Mouse (Mus musculus): ENCODE measurements at regions not wholly inside any gene's neighbourhood (a gene's known extent, or its start where the extent isn't known, plus 50 kb on each side); places are given as distances from the start of the nearest gene placed in this dataset.

DNA sequence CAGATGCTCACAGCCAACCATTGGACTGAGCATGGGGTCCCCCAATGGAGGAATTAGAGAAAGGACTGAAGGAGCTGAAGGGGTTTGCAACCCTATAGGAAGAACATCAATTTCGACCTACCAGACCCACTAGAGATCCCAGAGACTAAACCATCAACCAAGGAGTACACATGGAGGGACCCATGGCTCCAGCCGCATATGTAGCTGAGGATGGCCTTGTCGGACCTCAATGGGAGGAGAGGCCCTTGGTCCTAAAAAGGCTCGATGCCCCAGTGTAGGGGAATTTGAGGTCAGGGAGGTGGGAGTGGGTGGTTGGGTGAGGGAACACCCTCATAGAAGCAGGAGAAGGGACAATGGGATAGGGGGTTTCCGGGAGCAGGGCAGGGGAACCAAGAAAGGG is 180.6 kb downstream of the Qdpr start:
- no peak for DNase-seq

GRCm38 (mm10) chr5:45266914-45267313 is 183.1 kb downstream of the Qdpr start:
- DNase-seq, result peak; percentile 56

DNA sequence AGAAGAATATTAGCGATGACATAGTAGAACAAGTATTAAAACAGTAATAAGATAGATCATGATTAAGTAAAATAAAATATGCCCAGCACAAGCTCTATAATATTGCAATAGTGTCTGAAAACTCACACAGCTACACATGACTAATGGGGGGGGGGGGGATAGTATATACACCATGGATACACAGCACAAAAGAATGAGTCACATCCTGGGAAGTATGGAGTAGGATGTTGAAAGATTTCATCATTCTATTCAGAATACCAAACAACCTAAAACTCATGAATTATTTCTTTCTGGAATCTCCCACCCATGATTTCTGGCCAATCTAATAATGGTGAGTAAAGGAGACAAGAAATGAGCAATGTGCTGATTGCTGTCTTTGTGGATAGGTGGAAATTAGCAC is 191.6 kb downstream of the Qdpr start:
- no peak for DNase-seq

GRCm38 (mm10) chr5:45256256-45256999 is 193.6 kb downstream of the Qdpr start:
- no peak for DNase-seq

GRCm38 (mm10) chr5:45231856-45232255 is 218.2 kb downstream of the Qdpr start:
- DNase-seq, result no peak

- no peak for DNase-seq
Measured at GRCm38 (mm10) chr5:45230097-45230496, 219.9 kb downstream of the Qdpr start.

- DNase-seq, result no peak
Measured at GRCm38 (mm10) chr5:45229477-45229876, 220.6 kb downstream of the Qdpr start.

DNA sequence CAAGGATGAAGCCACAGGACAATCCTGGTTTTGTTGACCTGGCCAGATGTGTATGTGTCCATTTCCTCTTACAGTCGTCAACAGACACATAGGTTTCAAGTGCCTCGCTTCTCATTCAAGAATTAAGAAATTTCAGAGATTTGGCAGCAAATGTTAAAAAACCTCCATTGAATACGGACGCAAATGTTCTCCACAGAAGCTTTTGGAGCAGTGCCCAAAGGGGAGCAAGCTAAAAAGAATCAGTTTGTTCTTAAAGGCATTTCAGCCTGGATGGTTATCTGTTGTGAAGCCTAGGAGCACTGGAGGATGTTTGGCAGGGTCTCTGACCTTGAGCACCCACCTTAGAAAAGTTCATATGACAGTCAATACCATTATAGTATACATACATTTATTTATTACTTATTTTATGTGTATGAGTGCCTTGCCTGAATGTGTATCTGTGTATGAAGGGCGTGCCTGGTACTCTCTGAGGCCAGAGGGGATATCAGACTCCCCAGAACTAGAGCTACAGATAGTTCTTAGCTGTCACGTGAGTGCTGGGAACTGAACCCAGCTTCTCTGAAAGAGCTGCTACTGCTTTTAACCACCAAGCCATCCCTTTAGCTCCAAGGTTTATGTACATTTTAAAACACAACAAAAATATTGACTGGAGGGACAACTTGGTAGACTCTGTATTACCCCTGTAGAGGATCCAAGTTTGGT is 221.7 kb downstream of the Qdpr start:
- DNase-seq, result no peak

DNA sequence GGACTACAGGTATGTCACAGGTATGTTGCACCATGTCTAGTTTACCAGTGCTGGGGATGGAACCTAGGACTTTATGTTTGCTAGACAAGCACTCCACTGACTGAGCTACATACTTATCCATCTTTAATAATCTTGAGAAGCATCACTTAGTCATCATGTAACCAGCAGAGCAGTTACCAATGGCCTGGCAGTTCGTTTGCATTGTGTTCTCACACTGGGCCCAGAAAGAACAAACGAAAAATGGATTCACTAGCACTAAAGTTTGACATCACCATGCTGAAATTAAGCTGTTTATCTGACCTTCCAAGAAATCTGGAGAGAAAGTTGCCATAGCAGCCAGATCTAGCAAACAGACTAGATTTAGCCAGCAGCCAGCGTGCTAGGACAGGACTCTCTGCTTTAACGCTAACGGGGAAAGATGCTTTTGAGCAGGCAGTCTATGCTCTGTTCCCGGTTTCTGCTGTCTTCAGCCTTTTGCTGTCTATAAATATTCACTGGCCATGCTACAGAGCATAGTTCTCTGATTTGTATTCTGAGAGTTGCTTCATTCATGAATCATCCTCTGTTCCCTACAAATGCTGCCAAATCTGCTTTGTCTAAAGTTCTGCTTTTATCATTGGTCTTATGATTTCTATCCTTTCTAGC is 229.6 kb downstream of the Qdpr start:
- DNase-seq, result no peak

- no peak for DNase-seq
Measured at GRCm38 (mm10) chr5:45219558-45219957, 230.5 kb downstream of the Qdpr start.

GRCm38 (mm10) chr5:45219101-45219500 is 230.9 kb downstream of the Qdpr start:
- no peak for DNase-seq

DNA sequence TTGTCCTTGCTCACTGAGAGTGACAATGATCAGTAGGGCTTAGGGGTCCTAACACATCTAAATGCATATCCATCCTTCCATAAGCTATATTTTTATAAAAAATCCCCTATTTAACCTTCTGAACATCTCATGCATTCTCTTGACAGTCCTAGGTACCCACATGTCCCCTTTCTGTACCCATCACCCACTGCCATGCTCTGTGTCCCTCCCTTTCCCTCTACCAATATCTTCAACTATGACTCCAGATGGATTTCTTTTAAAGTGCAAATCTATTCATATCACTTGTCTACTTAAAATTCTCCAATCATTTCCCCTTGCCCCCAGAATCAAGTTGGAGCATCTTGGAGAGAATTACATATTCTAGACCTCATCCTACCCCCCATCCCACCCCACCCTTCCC is 235.6 kb downstream of the Qdpr start:
- no peak for DNase-seq

DNA sequence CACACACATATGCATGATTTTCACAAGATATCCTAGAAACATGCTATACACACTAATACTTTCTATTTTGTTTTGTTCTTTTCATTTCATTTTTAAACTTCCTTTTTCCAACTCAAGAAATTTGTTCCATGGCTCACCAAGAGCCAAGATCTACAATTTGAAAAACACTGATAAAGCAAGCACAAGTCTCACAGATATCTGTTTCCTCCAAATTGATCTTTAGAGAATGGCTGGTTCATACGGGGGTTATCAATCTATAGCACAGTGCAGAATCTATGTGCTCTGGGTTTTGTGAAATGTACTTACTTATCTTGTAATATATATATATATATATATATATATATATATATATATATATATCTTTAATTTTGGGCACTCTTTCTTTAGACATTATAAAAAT is 251.6 kb downstream of the Qdpr start:
- no peak for DNase-seq

GRCm38 (mm10) chr5:45196159-45196558 is 253.9 kb downstream of the Qdpr start:
- no peak for DNase-seq

- no peak for DNase-seq
Measured at GRCm38 (mm10) chr5:45192287-45192686, 257.7 kb downstream of the Qdpr start.

DNA sequence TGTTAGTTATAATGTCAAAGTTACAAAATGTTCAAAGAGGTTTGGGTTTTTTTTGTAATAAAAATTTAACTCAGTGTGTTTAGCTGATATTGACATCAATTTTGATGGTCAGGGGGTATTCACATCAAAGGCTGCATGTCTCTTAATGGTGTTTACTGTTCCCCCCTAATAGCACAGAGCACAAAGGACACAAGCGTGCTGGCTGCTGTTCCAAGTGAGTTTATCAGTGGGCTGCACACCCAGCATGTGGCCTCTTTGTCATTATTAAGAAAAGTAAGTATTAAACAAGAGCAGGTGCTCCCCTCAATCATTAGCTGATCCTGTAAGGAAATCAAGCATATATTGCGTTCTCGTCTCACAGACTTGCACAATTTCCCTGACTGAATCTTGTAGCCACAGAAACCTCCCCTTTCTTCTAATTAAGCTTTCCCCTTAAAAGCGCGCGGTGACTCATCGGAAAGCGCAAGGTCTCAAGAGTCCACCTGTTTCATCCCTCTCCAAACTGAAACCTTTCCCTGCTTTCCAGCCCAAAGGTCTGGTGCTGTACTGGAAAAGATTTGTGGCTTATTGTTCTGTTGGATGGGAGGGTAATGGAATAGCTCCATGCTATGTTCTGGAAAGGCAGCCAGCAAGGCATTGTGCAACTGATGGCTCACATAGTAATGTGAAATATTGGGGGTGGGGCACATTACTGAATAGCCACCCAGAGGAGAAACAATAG is 276.8 kb downstream of the Qdpr start:
- DNase-seq, result peak; percentile 45

GRCm38 (mm10) chr5:45159194-45159593 is 290.8 kb downstream of the Qdpr start:
- no peak for DNase-seq

DNA sequence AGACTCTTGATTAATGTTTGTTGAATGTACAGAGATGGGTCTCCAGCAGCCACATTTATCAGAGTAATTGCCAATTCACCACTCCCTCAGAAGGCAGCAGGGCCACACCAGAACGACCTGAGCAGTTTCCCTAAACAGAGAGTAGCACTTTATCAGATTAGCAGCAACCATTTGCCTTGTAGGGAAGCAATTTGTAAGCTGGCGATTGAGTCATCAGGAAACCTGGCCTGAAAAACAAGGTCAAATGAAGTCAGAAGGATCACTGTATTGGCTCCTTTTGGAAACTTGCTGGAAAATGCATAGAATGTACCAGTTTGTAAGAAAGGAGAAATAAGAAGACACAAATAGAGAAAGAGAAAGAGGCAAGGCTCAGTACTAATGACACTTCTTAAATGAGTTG is 295.1 kb downstream of the Qdpr start:
- no peak for DNase-seq

GRCm38 (mm10) chr5:45144186-45144585 is 305.9 kb downstream of the Qdpr start:
- DNase-seq, result no peak

- peak; percentile 16 for DNase-seq
Measured at GRCm38 (mm10) chr5:45137198-45137973, 312.6 kb downstream of the Qdpr start.

DNA sequence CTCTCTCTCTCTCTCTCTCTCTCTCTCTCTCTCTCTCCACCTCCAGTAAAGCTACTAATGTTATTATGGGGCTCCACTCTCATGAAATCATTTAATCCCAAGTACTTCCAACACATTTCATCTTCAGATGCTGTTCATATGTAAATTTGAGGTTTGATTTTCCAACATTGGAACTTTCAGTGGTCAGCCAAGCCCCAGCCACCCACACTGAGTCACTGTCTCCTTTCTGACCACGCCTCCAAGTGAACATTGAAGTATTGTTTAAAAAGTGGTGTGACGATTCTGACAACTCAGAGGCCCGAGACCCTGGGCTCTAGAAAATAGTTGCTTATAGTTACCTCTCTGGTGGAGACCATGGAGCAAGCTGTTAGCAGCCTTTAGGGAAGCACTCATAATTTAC is 313.3 kb downstream of the Qdpr start:
- DNase-seq, result no peak

- DNase-seq, result no peak
Measured at GRCm38 (mm10) chr5:45127971-45128370, 322.1 kb downstream of the Qdpr start.

Measured in retina, postnatal 1 day (tissue).